Mouse (Mus musculus): Measurements from ENCODE around the gene Nup62.

Nup62 gene

GRCm38 (mm10) chr7:44847772-44848171 lies 31.9 kb downstream of the Nup62 start:
- in situ Hi-C loops (cut with MboI, MseI), result no loop called here

GRCm38 (mm10) chr7:44848561-44849415 lies 32.9 kb downstream of the Nup62 start, which contains the start of the genes Akt1s1 and Tbc1d17:
TSS of gene Akt1s1 (plus strand) at chr7:44848991.
TSS of gene Tbc1d17 (minus strand) at chr7:44849079.
- in situ Hi-C loops (cut with MboI, MseI), result no loop called here

GRCm38 (mm10) chr7:44849416-44850111 lies 33.7 kb downstream of the Nup62 start:
- in situ Hi-C loops (cut with MboI, MseI), result loop anchor here (10.0 kb wide), 1 partner anchor 275 kb away; the partner anchor contains the start of genes Rpl13a and Rps11

- in situ Hi-C loops (cut with MboI, MseI), result loop anchor here (10.0 kb wide), 1 partner anchor 275 kb away; the partner anchor contains the start of genes Rpl13a and Rps11
Measured at GRCm38 (mm10) chr7:44850146-44850545, 34.3 kb downstream of the Nup62 start.

GRCm38 (mm10) chr7:44850789-44851624 lies 35.1 kb downstream of the Nup62 start:
- in situ Hi-C loops (cut with MboI, MseI), result loop anchor here (10.0 kb wide), 1 partner anchor 274 kb away; the partner anchor contains the start of genes Rpl13a and Rps11

GRCm38 (mm10) chr7:44851625-44852234 lies 35.8 kb downstream of the Nup62 start:
- in situ Hi-C loops (cut with MboI, MseI), result loop anchor here (10.0 kb wide), 1 partner anchor 273 kb away; the partner anchor contains the start of genes Rpl13a and Rps11

GRCm38 (mm10) chr7:44852259-44853027 lies 36.6 kb downstream of the Nup62 start:
- in situ Hi-C loops (cut with MboI, MseI), result loop anchor here (10.0 kb wide), 1 partner anchor 272 kb away; the partner anchor contains the start of genes Rpl13a and Rps11

- in situ Hi-C loops (cut with MboI, MseI), result loop anchor here (10.0 kb wide), 1 partner anchor 272 kb away; the partner anchor contains the start of genes Rpl13a and Rps11
Measured at GRCm38 (mm10) chr7:44853065-44853464, 37.2 kb downstream of the Nup62 start.

GRCm38 (mm10) chr7:44853596-44854355 lies 37.9 kb downstream of the Nup62 start:
- in situ Hi-C loops (cut with MboI, MseI), result loop anchor here (10.0 kb wide), 1 partner anchor 271 kb away; the partner anchor contains the start of genes Rpl13a and Rps11

- in situ Hi-C loops (cut with MboI, MseI), result loop anchor here (10.0 kb wide), 1 partner anchor 270 kb away; the partner anchor contains the start of genes Rpl13a and Rps11
Measured at GRCm38 (mm10) chr7:44854356-44855031, 38.6 kb downstream of the Nup62 start.

GRCm38 (mm10) chr7:44855036-44855435 lies 39.1 kb downstream of the Nup62 start:
- in situ Hi-C loops (cut with MboI, MseI), result loop anchor here (10.0 kb wide), 1 partner anchor 270 kb away; the partner anchor contains the start of genes Rpl13a and Rps11

GRCm38 (mm10) chr7:44856265-44856916 lies 40.5 kb downstream of the Nup62 start:
- in situ Hi-C loops (cut with MboI, MseI), result loop anchor here (10.0 kb wide), 1 partner anchor 268 kb away; the partner anchor contains the start of genes Rpl13a and Rps11

- in situ Hi-C loops (cut with MboI, MseI), result loop anchor here (10.0 kb wide), 1 partner anchor 268 kb away; the partner anchor contains the start of genes Rpl13a and Rps11
Measured at GRCm38 (mm10) chr7:44857042-44857552, 41.2 kb downstream of the Nup62 start, which contains the start of gene Pnkp. TSS of gene Pnkp (plus strand) at chr7:44857139.

GRCm38 (mm10) chr7:44857905-44858304 lies 42.0 kb downstream of the Nup62 start:
- in situ Hi-C loops (cut with MboI, MseI), result loop anchor here (10.0 kb wide), 1 partner anchor 267 kb away; the partner anchor contains the start of genes Rpl13a and Rps11

- in situ Hi-C loops (cut with MboI, MseI), result loop anchor here (10.0 kb wide), 1 partner anchor 265 kb away; the partner anchor contains the start of genes Rpl13a and Rps11
Measured at GRCm38 (mm10) chr7:44859896-44860295, 44.0 kb downstream of the Nup62 start.

GRCm38 (mm10) chr7:44860576-44861428 lies 44.9 kb downstream of the Nup62 start:
- in situ Hi-C loops (cut with MboI, MseI), result no loop called here
